Mouse (Mus musculus) inflammation-experienced regulatory T-cells, adult 6 months (primary cell): Measurements from ENCODE around the gene Bik. TPM values are rescaled to one million over a fixed set of nuclear protein-coding genes. Genes with fewer than 3 reads are reported as not detected.
A peak's percentile ranks its signal among the peaks of the same experiment; 100 is the strongest.
"Not testable (repeated sequence)": the region's sequence is repeated elsewhere in the genome, so short reads cannot be mapped to it uniquely, and the experiment has no call there.

ENCODE experiments used
- ATAC-seq: one replicate; pipeline ENCODE4 v1.8.0; 2017
- polyA plus RNA-seq, 3 experiments: library from polyadenylated mRNA; unstranded; fragments of 100-300 nt; shearing (Covaris generic); gene quantifications; one replicate each; pipeline ENCODE4 v1.2.1; 2017

Bik gene
- polyA plus RNA-seq, result 1 to 10 TPM; 2.7 to 3.6 (median 3.4) TPM

DNA sequence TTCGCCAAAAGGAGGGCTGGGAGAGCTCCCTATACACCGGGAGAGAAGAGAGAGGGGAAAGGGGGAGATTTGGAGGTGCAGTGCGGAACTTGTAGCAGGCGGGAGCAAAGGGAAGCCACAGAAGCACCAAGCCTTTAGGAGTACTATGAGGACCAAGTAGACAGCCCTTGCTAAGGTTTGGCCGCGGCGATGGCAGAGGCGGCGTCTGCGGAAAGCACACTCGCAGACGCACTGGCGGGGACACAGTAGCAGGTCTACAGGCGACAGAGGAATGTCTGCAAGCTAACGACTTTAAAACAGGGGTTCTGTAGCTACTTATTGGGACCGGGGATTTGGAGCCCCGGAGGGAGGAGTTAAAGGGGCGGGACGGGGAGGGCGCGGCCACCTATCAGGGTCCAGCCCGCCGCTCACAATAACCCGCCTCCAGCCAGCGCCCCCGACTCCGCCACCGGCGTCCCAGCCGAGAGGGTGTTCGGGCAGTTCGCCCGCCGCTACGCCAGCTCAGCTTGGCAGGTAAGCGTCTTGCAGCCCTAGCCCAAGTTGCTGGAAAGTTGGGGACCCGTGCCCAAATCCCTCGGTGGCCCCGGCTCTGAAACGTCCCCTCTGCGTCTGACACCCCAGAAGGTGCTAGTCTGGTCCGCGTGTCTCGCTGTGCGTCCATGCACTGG lies at the start of gene Bik:
Gene Bik (plus strand): TSS at position 439 of the 668 bp plus-strand sequence.
- peak; percentile 80 for ATAC-seq

- no peak for ATAC-seq
Measured at GRCm38 (mm10) chr15:83478096-83478495, 48.6 kb upstream of the Bik start.

DNA sequence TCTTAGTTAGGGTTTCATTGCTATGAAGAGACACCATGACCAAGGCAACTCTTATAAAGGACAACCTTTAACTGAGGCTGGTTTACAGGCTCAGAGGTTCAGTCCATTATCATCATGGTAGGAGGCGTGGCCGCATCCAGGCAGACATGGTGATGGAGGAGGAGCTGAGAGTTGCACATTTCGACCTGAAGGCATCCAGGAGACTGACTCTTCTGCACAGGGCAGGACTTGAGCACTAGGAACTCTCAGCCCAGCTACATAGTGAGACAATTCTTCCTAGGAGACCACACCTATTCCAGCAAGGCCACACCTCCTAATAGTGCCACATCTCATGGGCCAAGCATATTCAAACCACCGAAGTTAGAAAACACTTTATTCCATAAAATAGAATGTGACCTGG lies 46.8 kb upstream of the Bik start:
- ATAC-seq, result no peak

DNA sequence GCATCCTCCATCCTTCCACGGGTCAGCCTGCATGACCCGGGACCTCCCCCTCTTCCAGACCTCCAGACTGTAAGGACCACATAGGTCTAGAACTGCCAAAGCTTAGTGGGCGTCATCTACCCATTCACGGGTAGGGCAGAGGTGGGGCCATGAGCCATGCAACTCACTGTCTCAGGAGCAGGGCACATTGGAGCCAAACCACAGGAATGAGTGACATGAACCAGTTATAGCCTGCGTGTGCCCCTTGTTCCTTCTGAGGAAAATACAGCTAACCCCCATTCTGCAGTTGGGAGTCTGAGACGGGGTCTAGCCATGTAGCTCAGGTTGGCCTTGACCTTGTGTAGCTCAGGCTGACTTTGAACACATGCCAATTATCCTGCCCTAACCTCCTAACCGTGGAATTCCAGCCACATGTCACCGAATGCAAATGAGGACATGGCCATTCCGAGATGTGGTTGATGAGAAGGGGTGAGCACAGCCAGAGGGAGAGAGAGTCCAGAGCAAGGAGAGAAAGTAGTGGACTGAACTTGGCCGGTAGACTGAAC lies 45.4 kb upstream of the Bik start:
- no peak for ATAC-seq

DNA sequence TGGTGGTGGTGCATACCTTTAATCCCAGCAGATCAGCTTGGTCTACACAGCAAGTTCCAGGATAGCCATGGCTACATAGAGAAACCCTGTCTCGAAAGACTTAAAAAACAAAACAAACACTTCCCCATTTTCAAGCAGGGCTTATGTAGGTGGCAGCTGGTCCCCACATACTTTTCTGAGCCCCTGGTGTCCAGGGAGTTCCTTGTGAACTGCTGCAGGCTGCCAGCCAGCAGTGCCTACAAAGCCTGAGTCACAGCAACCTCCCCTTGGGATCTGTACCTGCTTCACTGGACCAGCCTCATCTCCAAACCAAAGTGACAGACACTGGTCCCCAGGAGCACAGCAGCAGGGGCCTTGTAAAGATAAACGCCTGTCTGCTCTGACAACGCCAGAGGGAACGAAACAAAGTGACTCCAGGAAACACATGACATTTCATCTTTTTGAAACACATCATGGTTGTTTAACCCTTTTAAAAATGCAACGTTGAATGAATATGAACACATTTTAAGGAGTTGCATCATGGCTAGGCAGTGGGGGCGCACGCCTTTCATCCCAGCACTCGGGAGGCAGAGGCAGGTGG lies 43.9 kb upstream of the Bik start:
- ATAC-seq, result no peak

DNA sequence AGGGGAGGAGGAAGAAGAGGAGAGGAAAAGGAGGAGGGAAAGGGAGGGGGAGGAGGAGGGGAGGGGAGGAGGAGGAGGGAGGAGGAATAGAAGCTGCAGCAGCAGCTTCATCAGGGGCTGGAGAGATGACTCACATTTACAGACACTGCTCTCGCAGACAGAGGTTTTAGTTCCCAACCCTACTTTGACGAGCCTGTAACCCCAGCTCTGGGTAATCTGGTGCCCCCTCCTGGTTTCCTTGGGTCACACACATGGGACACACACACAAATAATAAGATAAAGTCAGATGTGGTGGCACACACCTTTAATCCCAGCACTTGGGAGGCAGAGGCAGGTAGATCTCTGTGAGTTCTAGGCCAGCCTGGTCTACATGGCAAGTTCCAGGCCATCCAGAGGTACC lies 43.2 kb upstream of the Bik start:
- ATAC-seq, result peak; percentile 46

DNA sequence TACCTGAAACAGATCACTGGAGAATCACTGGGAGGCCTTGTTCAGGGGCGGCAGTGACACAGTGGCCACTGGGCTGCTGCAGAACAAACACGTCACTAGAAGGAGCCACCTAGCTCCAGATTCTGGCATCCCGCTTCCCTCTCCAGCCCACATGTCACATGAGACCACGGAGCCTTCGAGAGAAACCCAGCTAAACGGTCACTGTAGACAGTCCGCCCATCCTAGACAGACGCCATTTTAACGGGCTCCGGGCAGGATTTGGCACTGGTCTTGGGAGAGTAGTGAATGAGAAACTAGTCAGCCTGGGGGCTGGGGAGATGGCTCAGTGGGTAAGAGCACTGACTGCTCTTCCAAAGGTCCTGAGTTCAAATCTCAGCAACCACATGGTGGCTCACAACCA lies 42.4 kb upstream of the Bik start:
- no peak for ATAC-seq

DNA sequence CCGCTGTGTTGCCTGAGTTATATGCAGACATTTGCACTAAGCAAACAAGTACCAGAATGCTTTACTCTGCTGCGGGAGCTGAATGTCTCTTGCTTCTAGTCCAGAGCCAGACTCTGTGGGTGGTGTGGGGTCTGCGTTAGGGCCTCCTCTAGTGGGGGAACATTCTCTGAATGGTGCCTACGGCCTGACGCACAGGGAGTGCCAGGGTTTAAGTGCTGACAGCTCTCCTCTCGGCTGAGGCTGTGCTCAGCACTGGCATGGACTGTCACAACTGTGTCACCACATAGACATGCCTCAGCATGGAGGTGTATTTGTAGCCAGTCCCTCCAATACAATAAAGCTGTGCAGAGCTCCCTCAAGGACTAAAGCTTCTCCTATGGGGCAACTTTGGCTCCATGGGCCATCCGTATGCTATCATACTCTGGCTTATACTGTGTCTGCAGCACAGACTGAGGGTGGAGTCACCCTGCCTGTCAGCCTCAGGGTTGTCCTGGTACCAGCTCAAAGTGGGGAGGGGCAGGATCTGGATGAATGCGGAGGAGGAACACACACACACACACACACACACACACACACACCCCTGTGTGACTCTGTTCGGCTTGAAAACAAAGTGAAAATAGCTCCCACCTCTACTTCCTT lies 39.1 kb upstream of the Bik start:
- ATAC-seq, result no peak

- ATAC-seq, result no peak
Measured at GRCm38 (mm10) chr15:83489471-83489870, 37.2 kb upstream of the Bik start.

DNA sequence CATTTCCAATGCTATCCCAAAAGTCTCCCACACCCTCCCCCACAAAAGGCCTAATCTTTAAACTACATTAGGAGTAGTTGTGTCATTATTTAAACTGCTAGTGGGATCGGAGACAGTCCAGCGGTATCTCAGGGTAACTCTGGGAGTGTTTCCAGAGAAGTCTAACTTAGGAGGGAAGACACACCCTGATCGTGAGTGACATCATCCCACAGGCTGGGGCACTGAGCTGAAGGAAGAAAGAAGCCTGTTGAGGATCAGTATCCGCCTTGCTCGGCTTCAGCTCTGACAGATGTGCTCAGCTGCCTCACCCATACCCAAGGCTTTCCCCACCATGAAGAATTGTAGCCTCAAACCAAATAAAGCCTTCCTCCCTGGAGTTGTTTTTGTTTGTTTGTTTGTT lies 34.8 kb upstream of the Bik start:
- ATAC-seq, result no peak

- no peak for ATAC-seq
Measured at GRCm38 (mm10) chr15:83493856-83494571, 32.6 kb upstream of the Bik start.

DNA sequence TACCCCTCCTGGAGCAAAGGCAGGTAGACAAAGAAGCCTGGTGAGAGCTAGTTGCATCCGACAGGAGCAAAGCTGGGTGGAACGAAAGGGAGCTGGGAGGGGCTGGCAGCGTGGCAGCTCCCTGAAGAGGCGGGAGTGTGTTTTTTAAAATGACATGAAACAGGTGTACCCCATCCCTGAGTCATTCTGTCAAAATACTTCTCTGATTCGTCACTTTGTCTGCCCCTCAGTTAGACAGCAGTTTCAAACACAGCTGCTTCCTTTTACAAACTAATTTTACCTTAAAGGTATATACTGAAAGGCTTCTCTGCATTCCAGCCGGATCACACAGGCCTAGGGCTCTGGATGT lies 32.1 kb upstream of the Bik start:
- ATAC-seq, result no peak

DNA sequence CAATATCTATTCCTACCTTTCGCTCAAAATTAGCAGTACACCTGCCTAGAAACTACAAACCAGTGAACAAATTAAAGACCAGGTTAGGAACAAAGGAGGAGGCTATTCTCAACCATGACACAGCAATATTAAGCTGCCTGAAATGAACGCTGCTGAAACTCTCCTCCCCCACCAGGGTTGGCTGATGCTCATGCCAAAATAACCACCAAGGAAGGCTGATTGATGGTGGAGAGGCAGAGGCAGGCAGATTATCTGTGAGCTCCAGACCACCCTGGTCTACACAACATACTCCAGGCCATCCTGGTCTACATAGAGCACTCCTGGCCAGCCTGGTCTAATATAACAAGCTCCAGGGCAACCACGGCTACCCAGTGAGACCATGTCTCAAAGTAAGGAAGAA lies 31.5 kb upstream of the Bik start:
- ATAC-seq, result no peak

GRCm38 (mm10) chr15:83495787-83496367 lies 30.8 kb upstream of the Bik start:
- ATAC-seq, result no peak

- no peak for ATAC-seq
Measured at GRCm38 (mm10) chr15:83497299-83497698, 29.4 kb upstream of the Bik start.

DNA sequence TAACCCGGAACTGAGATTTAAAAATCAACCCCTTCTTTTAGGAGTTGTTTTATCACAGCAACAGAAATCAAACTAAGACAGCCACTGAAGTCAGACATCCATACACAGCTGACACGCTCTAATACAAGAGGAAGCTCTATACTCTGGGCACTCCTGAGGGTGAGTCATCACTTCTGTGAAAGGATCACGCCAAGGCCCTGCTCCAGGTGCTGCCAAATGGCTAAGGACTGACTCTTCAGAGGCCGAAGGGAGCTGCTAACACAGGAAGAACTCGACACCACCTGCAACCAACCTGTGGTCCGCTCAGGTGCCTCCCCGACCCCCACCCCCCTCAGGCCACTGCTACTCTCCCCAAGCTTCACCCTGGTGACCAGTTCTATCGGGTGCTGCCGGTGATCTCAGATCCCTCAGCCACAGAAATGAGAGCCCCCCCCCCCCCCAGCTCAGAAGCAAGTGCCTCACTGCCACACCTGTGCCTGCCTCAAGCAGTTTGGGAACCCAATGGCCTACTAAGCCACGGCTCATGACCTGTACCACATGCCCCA lies 27.4 kb upstream of the Bik start:
- ATAC-seq, result no peak

GRCm38 (mm10) chr15:83500352-83500751 lies 26.3 kb upstream of the Bik start:
- no peak for ATAC-seq

DNA sequence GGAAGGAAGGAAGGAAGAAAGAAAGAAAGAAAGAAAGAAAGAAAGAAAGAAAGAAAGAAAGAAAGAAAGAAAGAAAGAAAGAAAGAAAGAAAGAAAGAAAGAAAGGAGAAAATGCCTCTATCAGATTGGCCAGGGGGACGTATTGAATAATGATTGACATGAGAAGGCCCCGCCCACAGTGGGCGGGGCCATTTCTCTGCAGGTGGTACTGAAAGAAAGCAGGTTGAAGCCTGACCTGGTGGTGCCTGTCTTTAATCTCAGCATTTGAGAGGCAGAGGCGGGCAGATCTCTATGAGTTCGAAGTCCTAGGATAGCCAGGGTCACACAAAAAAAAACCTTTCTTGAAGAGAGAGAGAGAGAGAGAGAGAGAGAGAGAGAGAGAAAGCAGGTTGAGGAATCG lies 25.2 kb upstream of the Bik start:
- ATAC-seq, result not testable (repeated sequence)

DNA sequence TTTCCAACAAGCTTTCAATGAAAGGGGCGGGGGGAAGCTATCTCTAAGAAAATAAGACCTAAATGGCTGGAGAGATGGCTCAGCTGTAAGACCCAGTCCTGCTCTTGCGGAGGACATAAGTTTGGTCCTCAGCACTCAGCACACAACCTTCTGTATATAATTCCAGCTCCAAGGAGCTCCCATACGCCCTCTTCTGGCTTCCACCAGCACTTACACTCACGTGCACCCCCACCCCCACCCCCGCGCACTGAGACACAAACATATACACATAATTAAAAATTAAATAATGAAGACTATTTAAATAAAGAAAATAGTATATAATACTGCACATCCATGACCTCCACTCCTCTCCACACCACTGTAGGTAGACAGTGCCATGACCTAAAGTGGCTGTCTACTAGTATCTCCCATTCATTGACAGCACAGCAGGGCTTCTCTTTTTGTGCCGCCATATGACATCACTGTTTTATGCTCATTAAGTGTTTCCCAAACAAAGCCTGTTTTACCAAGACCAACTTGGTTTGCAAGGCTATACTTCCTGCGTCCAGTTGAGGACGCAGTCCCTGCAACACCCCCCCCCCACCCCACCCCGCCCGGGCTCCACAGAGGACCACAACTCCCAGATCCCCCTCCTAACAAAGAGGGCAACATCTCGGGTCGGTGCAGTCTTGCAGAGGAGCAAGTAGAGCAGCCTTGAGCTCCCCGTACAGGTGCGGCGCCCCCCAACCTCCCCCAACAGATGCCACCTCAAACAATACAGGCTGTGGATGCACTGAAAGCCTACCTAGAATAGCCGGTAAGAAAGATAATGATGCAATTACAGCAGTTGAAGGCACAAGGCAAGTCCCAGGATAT lies 16.5 kb upstream of the Bik start:
- peak; percentile 14 for ATAC-seq

GRCm38 (mm10) chr15:83510805-83511405 lies 15.8 kb upstream of the Bik start, which contains the start of gene Ttll1:
TSS of gene Ttll1 (minus strand) at chr15:83510893.
- ATAC-seq, result peak; percentile 100
